Mouse (Mus musculus) kidney, embryonic 14.5 days (tissue): ENCODE data around the gene Kcnj6. TPM values are rescaled to one million over a fixed set of nuclear protein-coding genes. Genes with fewer than 3 reads are reported as not detected.

Experiments used
- ATAC-seq: fragments of 200-750 bp; cut with Nextera tagmentation; 2 replicates; pipeline ENCODE4 v1.8.0; 2017; ENCODE audit warnings: moderate number of reproducible peaks, mild to moderate bottlenecking, moderate TSS enrichment, moderate library complexity; ENCODE audit not compliant: low FRiP score, low TSS enrichment
- H3K27ac ChIP-seq: fragments of 300-500 bp; sonication (generic); 2 replicates; pipeline ENCODE4 v1.5.1; 2014; ENCODE audit warnings: low read depth, mild to moderate bottlenecking, low read length, moderate library complexity, mixed read lengths
- H3K27me3 ChIP-seq: fragments of 300-500 bp; sonication (generic); 2 replicates; pipeline ENCODE4 v1.6.1; 2014; ENCODE audit warnings: mild to moderate bottlenecking, low read length; ENCODE audit not compliant: control insufficient read depth, insufficient read depth
- H3K36me3 ChIP-seq: fragments of 300-500 bp; sonication (generic); 2 replicates; pipeline ENCODE4 v1.6.1; 2014; ENCODE audit warnings: low read length, mixed read lengths; ENCODE audit not compliant: control insufficient read depth, insufficient read depth
- H3K4me1 ChIP-seq: fragments of 300-500 bp; sonication (generic); 2 replicates; pipeline ENCODE4 v1.6.1; 2014; ENCODE audit warnings: low read length, mixed read lengths; ENCODE audit not compliant: control insufficient read depth, insufficient read depth
- H3K4me2 ChIP-seq: fragments of 300-500 bp; sonication (generic); replicated peaks from 2 replicates; pipeline ENCODE4 v1.6.1; 2014; ENCODE audit warnings: low read depth, mild to moderate bottlenecking, low read length
- H3K4me3 ChIP-seq: fragments of 300-500 bp; sonication (generic); 2 replicates; pipeline ENCODE4 v1.5.1; 2014; ENCODE audit warnings: mild to moderate bottlenecking, low read length
- H3K9ac ChIP-seq: fragments of 300-500 bp; sonication (generic); 2 replicates; pipeline ENCODE4 v1.6.1; 2014; ENCODE audit warnings: low read depth, mild to moderate bottlenecking, low read length, moderate library complexity
- H3K9me3 ChIP-seq: fragments of 300-500 bp; sonication (generic); 2 replicates; pipeline ENCODE4 v1.6.1; 2016; ENCODE audit warnings: low read length; ENCODE audit not compliant: control insufficient read depth
- WGBS: fragments of 180-500 bp; shearing (Covaris S2); extraction: QIAGEN DNeasy Blood & Tissue Kit; methylation state at CpG from one replicate; pipeline ENCODE4 v1.1.7; 2014; 5-methylcytosine and 5-hydroxymethylcytosine counted together
- polyA plus RNA-seq: library from polyadenylated mRNA; unstranded; fragments of >200 nt; fragmentation: Nextera tagmentation; extraction: Ambion mirVana; gene quantifications from 2 replicates; pipeline ENCODE4 v1.2.1, GENCODE M21; 2014

Kcnj6 gene
- polyA plus RNA-seq, 1 experiment from 2014 or later: not detected

DNA sequence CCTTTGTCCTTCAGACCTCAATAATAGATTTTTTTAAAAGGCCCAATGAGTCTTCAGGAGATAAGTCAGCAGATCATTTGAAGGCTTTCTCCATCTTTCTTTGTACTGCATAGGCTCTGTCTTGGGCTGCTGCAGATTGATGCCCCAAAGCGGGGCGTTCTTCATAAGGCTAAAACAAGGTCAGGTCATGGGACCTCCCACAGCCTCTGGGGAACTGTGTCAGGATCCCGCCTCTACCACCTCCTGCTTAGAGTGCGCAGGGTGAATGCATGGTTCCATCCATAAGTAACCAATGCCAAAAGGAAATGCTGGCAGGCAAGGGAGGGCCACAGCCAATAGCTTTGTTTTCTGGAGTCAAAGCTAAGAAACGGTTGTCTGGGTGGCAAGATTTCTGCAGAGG lies 237.7 kb downstream of the Kcnj6 start:
- 82% methylated on average over 5 of the region's 5 CpGs for WGBS
- Histone ChIP-seq H3K9me3 (no peaks in the 10 kb centered on the region), H3K27me3 (no peaks in the 10 kb centered on the region), H3K4me1 (no peaks in the 10 kb centered on the region), H3K9ac (no peak overlapping the region), H3K27ac (no peak overlapping the region), H3K36me3 (no peaks in the 10 kb centered on the region), H3K4me2 (no peak overlapping the region), H3K4me3 (no peak overlapping the region)
- no peak for ATAC-seq

DNA sequence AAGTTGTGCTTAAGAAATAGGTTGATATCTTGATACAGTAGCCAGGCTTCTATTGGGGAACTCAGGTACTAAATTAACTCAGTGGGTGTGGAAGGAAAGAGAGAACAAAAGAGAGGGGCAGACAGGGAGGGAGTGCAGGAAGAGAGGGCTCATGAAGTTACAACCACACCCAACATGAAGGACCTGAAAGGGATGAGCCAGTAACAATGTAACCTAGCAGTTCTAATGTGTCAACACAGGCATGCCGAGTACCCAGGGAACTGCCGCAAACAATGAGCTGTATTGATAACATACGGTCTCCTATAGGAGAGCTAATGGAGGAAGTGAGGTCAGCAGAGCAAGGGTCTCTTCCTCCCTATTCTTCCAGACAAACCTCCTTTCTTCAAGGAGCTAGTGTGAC lies 238.9 kb downstream of the Kcnj6 start:
- Histone ChIP-seq H3K27me3 (no peaks in the 10 kb centered on the region), H3K36me3 (no peaks in the 10 kb centered on the region), H3K4me3 (no peak overlapping the region), H3K9me3 (no peaks in the 10 kb centered on the region), H3K27ac (no peak overlapping the region), H3K4me1 (no peaks in the 10 kb centered on the region), H3K9ac (no peak overlapping the region), H3K4me2 (no peak overlapping the region)
- ATAC-seq: no peak
- WGBS: 73% methylated on average over 3 of the region's 3 CpGs

DNA sequence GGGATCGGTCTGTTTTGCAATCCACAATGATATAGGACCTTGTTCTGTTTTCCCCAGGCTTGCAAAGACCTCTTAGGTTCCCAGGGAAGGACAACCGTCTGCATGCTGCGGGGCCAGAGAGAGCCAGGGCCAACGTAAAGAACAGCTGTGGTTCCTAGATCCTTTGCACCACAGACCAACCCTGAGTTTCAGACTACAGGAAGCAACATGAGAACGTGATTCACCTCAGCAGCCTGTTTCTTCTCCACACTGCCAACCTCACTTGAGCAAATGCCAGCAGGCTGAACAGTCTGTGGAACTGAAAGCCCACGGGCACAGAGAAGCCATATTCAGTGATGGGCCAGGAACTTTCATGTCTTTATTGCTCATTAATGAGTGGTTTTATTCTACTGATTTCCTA lies 241.1 kb downstream of the Kcnj6 start:
- no peak for ATAC-seq
- 59% methylated on average over 6 of the region's 6 CpGs for WGBS
- Histone ChIP-seq H3K36me3 (no peaks in the 10 kb centered on the region), H3K9me3 (no peaks in the 10 kb centered on the region), H3K4me1 (no peaks in the 10 kb centered on the region), H3K27me3 (no peaks in the 10 kb centered on the region), H3K9ac (no peak overlapping the region), H3K4me3 (no peak overlapping the region), H3K27ac (no peak overlapping the region), H3K4me2 (no peak overlapping the region)

DNA sequence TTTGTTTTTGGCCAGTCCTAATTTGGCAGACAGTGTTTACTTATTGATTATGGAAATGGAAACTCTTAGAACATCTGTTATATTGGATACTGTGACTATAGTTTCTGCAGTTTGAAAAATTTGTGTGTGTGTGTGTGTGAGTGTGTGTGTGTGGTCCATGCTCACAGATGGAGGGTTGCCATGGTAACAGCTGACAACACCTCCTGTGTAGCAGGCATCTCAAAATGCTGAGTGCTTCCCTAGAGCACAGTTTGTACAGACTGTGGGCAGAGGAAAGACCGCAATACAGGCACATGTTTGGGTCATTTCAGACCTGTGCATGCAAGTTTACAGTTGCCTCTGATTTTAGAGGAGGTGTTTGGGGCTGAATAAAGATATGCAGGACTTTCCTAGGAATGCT lies 244.0 kb downstream of the Kcnj6 start:
- Histone ChIP-seq H3K27ac (no peak overlapping the region), H3K36me3 (no peaks in the 10 kb centered on the region), H3K4me2 (no peak overlapping the region), H3K9ac (no peak overlapping the region), H3K4me1 (no peaks in the 10 kb centered on the region), H3K27me3 (no peaks in the 10 kb centered on the region), H3K9me3 (no peaks in the 10 kb centered on the region), H3K4me3 (no peak overlapping the region)
- WGBS: 97% methylated on average over 1 of the region's 1 CpGs
- ATAC-seq: no peak

DNA sequence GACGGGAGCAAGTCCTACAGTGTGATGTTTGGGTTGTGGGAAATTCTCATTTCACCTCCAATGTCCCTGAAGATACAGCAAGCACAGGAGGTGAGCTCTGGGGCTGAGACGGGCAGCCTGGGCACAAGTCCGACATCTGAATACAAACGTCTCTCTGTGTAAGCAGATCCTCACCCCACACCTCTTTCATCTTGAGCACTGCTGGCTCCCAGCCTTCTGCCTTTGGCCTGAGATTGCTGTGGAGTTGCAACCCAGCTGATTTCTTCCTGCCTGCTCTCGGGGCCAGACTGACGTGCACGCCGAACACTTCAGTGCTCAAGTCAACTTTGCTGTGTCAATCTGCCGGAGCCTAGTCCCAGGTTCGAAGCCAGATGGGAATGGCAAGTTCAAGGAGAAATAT lies 244.7 kb downstream of the Kcnj6 start:
- H3K9ac ChIP-seq: no peak overlapping the region
- H3K4me2 ChIP-seq: no peak overlapping the region
- ATAC-seq: no peak
- H3K9me3 ChIP-seq: no peaks in the 10 kb centered on the region
- H3K4me3 ChIP-seq: no peak overlapping the region
- H3K4me1 ChIP-seq: no peaks in the 10 kb centered on the region
- no peak overlapping the region for H3K27ac ChIP-seq
- 34% methylated on average over 10 of the region's 10 CpGs for WGBS
- no peaks in the 10 kb centered on the region for H3K27me3 ChIP-seq
- no peaks in the 10 kb centered on the region for H3K36me3 ChIP-seq

DNA sequence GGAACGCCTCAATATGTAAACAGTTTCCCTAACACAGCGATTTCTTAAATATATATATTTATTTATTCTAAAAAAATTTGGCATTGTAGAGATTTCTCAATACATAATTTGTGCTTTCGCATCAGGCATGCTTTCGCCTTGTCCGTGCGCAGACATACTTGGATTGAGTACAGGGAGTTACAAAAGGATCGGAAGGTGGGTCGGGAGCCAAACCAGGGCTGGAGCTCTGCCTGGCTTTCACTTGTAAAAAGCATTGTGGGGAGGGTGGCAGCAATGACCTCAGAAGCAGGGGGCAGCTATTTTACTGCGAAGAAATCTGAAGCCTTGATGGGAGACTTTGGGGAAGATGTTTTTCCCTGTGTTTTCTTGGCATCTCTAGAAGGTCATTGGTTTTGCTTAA lies 252.5 kb downstream of the Kcnj6 start:
- no peak for ATAC-seq
- no peak overlapping the region for H3K9ac ChIP-seq
- H3K4me3 ChIP-seq: no peak overlapping the region
- H3K4me1 ChIP-seq: no peaks in the 10 kb centered on the region
- no peak overlapping the region for H3K27ac ChIP-seq
- no peak overlapping the region for H3K4me2 ChIP-seq
- no peaks in the 10 kb centered on the region for H3K9me3 ChIP-seq
- H3K27me3 ChIP-seq: no peaks in the 10 kb centered on the region
- 71% methylated on average over 9 of the region's 9 CpGs for WGBS
- H3K36me3 ChIP-seq: no peaks in the 10 kb centered on the region

DNA sequence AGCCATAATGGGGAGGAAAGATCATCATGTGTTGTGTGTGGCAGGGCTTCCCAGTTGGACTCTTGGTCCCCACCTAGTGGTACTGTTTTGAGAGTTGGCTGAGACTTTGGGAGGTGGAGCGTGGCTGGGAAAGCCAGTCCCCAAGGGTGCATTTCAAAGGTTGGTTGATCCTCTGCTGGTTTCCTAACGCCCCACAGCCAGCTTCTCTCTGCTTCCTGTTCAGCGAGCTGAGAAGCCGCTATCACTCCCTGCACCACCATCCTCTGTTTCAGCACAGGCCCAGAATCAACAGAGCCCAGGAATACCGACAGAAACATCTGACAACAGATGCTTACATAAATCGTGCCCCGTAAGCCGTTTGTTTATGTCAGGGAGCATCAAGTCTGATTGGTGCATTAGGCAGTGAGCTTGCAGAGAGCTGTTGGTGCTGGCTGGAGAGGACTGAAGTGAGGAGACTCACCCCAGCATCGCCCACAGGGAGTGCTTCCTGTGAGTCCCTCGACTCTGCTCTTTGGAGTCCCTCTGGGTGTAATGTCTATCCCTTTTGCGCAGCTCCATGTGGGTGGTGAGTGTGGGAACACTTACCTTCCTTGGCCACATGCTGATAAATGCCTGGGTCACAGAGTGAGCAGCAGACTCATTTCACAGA lies 253.5 kb downstream of the Kcnj6 start:
- Histone ChIP-seq H3K36me3 (no peaks in the 10 kb centered on the region), H3K4me3 (peak overlapping the region; percentile 14; the same call in 1 of the 2 replicates), H3K4me2 (peak overlapping the region; percentile 25), H3K9ac (no peak overlapping the region), H3K4me1 (no peaks in the 10 kb centered on the region), H3K27ac (no peak overlapping the region), H3K9me3 (no peaks in the 10 kb centered on the region), H3K27me3 (no peaks in the 10 kb centered on the region)
- WGBS: 3% methylated on average over 11 of the region's 11 CpGs
- peak; percentile 81; the same call in 1 of the 2 replicates for ATAC-seq

DNA sequence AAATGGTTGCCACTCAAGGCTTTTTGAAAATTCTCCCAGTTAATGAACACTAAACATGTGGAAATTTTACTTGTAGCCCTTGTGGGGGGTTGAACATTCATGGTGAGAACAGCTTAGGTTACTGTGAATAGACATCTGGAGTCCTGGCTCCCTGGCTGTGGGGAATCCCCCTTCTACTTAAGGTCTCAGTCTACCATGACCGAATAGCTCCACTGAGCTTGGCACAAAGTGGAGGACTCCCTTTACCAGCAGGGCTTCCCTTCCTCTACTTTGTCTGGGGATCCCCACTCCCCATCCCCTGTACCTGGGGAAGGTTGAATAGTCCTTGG lies 260.2 kb downstream of the Kcnj6 start:
- Histone ChIP-seq H3K27me3 (no peaks in the 10 kb centered on the region), H3K4me2 (no peak overlapping the region), H3K27ac (no peak overlapping the region), H3K4me1 (no peaks in the 10 kb centered on the region), H3K4me3 (no peak overlapping the region), H3K9me3 (no peaks in the 10 kb centered on the region), H3K9ac (no peak overlapping the region), H3K36me3 (no peaks in the 10 kb centered on the region)
- 89% methylated on average over 1 of the region's 1 CpGs for WGBS
- ATAC-seq: no peak

DNA sequence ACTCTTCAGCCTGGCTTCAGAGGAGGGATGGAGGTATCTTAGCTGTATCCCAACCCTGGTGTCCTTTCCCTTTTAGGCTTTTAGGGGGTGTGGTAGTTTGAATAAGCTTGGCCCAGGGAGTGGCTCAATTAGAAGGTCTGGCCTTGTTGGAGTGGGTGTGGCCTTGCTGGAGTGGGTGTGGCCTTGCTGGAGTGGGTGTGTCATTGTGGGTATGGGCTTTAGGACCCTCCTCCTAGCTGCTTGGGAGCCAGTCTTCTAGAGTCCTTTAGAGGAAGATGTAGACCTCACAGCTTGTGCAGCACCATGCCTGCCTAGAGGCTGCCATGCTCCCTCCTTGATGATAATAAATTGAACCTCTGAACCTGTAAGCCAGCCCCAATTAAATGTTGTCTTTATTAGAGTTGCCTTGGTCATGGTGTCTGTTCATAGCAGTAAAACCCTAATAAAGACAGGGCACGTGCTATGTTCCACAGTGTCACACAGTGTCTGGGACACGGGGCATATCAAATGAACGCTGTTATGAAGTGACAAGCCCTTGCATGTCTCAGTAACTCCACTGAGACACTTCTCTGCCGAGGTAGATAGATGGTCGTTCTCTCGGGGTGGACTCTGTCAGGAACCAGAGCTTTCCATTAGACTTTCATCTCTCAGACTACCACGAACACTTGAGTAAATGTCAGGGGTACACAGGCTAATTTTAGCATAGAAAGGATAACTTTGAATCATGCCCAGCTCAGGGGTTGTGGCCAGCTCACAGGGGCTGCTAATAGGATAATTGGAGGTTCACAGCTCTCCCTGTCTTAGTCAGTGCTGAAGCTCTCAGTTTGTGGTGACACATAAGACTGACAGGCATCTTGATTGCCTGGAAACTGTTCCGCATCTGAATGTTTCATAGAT lies 260.8 kb downstream of the Kcnj6 start:
- H3K36me3 ChIP-seq: no peaks in the 10 kb centered on the region
- ATAC-seq: no peak
- H3K4me3 ChIP-seq: no peak overlapping the region
- H3K9me3 ChIP-seq: no peaks in the 10 kb centered on the region
- H3K4me1 ChIP-seq: no peaks in the 10 kb centered on the region
- 86% methylated on average over 8 of the region's 8 CpGs for WGBS
- H3K9ac ChIP-seq: no peak overlapping the region
- no peaks in the 10 kb centered on the region for H3K27me3 ChIP-seq
- no peak overlapping the region for H3K4me2 ChIP-seq
- no peak overlapping the region for H3K27ac ChIP-seq
